Mouse (Mus musculus): Measurements from ENCODE around the gene Spin2d.
"Not testable (repeated sequence)": the region's sequence is repeated elsewhere in the genome, so short reads cannot be mapped to it uniquely, and the experiment has no call there.

The Spin2d gene

DNA sequence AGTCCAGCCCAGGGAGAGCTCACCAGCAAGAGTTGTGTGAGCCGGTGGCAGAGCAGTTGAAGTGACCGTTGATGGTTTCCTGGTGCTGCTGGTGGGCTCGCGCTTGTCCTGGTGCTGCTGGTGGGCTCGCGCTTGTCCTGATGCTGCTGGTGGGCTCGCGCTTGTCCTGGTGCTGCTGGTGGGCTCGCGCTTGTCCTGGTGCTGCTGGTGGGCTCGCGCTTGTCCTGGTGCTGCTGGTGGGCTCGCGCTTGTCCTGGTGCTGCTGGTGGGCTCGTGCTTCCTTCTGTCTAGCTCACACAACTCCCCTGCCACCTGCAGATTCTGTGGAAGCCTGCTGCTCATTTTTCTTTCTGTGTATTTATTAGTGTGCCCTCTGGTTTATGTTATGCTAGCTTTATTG, at the start of gene Spin2d:
TSS of gene Spin2d (minus strand) at position 101 of the 400 bp plus-strand sequence.
- not testable (repeated sequence) for DNase-seq (ENCODE audit: low spot score in 2 of 2)

DNA sequence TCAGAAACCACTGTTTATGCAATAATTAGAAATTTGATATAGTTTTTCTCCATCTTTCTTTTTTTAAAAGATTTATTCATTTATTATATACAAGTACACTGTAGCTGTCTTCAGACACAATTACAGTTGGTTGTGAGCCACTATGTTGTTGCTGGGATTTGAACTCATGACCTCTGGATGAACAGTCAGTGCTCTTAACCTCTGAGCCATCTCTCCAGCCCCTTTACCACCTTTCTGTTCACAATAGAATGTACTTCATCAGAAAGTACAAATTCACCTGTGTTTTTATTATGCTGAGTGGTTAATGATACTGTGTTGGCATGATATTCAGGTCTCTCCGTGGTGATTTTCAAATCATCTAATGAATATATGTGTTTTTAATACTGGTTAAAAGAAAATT, 48.6 kb upstream of the Spin2d start:
- DNase-seq (ENCODE audit: low spot score in 2 of 2) = no peak

DNA sequence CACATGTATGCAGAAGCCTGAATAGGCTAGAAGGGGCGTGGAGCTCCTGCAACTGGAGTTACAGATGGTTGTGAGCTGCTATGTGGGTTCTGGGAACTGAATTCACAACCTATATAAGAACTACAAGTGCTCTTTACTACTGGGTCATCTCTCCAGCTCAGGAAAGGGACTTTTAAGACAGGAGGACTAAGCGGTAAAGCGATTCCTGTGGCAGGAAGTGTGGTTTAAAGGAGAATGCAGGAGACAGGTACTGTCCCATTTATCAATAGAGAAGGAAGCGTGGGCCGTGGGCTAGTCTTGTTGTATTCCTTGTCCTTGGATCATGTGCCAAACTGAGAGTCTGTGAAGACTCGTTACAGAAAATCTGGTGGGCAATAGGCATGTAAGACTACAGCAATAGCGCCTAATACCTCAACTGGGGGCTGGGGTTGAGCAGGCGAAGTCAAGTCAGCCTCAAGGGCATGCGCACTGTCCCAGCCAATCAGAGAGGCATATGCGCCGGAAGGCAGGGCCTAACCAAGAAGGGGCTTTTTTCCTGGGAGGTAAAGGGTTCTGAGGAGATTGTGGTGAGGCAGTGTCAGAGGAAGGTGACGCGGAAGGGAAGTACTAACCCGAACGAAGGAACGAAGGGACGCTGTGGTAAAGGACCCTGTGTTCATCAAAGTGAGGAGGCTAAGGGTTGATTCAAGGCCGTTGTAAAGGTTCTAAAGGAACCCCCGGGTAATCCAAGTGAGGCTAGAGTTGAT, 37.2 kb upstream of the Spin2d start, which contains the start of gene Xlr4b:
TSS of gene Xlr4b (plus strand) at position 515 of the 746 bp plus-strand sequence.
- not testable (repeated sequence) for DNase-seq (ENCODE audit: low spot score in 2 of 2)

DNA sequence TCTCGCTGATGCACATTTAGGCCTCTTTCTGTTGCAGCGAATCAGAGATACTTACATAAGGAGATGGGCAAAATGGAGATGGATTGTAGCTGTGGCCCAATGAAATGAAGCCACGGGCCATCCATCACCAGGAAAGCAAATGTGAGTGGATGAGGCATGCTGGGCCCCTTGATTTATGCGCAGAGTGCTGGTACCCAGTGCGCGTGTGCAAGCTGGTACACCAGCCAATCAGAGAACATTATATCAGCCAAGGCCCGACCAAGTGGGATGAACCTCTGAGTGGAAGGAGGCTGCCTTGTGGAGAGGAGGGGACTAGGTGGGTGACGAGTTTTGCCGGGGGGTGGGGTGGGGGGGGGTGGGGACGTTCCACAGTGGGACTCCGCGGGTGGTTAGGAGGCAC, 15.1 kb upstream of the Spin2d start, which contains the start of gene Xlr3b:
TSS of gene Xlr3b (plus strand) at position 274 of the 400 bp plus-strand sequence.
- not testable (repeated sequence) for DNase-seq (ENCODE audit: low spot score in 2 of 2)

DNA sequence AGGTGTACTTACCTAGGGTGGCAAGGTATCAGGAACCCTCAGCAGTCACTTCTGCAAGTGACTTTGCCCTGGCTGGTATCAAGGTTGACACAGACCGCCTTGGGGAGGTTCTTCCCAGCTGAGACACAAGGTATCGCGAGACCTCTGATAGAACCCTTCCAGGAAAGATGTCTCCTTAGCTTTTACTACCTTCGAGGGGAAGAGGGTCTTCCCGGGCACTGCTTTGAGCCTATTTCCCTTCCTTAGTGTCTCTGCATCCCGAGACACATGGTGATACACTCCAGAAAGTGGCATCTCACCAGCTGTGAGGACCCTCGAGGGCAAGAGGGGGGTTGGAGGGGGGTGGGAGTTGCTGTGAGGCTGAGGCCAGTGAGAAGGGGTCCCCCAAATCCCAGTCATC, 27.4 kb downstream of the Spin2d start, which contains the start of gene DXBay18:
TSS of gene DXBay18 (minus strand) at position 101 of the 400 bp plus-strand sequence.
- not testable (repeated sequence) for DNase-seq (ENCODE audit: low spot score in 2 of 2)

DNA sequence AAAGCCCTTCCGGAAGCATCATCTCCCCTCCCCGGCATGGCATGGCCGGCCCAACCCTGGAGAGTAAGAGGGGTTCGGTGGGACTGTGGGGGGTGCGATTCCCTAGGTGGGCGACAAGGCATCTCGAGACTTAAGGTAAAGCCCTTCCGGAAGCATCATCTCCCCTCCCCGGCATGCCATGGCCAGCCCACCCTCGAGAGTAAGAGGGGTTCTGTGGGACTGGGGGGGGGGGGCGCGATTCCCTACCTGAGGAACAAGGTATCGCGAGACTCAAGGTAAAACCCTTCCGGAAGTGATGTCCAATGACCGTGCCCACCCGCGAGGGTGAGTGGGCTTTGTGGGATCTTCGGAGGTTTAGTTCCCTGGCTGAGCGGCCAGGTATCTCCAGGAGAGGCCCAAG, 28.3 kb downstream of the Spin2d start, which contains the start of gene Xlr5b:
TSS of gene Xlr5b (plus strand) at position 301 of the 400 bp plus-strand sequence.
- DNase-seq (ENCODE audit: low spot score in 2 of 2) = not testable (repeated sequence)

DNA sequence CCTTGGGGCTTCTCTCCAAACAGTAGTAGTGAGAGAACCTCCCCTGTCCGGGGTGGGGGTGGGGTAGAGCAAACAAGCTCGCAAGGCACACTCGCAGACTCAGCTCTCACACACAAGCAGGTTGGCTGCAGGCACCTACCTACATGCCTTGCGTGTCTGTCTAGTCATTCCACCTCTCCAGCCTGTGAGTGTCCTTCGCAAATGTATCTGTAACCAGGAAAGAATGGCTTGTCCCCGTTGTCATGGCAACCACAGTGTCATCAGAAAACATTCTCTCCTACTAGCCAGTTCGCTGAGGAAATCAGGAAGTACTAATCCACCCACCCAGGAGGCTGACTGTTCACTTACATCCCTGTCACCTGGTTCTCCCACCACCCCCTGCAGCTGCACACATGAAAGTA, 33.6 kb downstream of the Spin2d start:
- not testable (repeated sequence) for DNase-seq (ENCODE audit: low spot score in 2 of 2)

All from frontal cortex, postnatal 25 days (tissue).